Mouse (Mus musculus): ENCODE data around the gene Cxadr. TPM values are rescaled to one million over a fixed set of nuclear protein-coding genes. Genes with fewer than 3 reads are reported as not detected.

The Cxadr gene
- polyA plus RNA-seq, 1 experiment from 2014 or later: 17.4 TPM

- ATAC-seq (ENCODE audit: insufficient read depth): no peak
- H3K27me3 ChIP-seq: no peaks in the 10 kb centered on the region
- H3K9ac ChIP-seq: no peak overlapping the region
- 75% methylated on average over 27 of the region's 27 CpGs for WGBS (ENCODE audit: insufficient replicate concordance)
- H3K4me1 ChIP-seq (replicated peaks): no peaks in the 10 kb centered on the region
- H3K4me3 ChIP-seq (replicated peaks): no peak overlapping the region
- 0 out of 2 replicates have a peak, but pooled peaks cover 4% of the 10 kb centered on the region for H3K36me3 ChIP-seq (replicated peaks)
- no peaks in the 10 kb centered on the region for H3K9me3 ChIP-seq (replicated peaks)
- no peak overlapping the region for H3K27ac ChIP-seq (replicated peaks)
- H3K4me2 ChIP-seq: no peak overlapping the region
Observed at GRCm38 (mm10) chr16:78325972-78326848, 24.9 kb downstream of the Cxadr start.

GRCm38 (mm10) chr16:78327562-78327961, 26.3 kb downstream of the Cxadr start:
- no peak for ATAC-seq (ENCODE audit: insufficient read depth)
- Histone ChIP-seq H3K4me1 (replicated peaks) (no peaks in the 10 kb centered on the region), H3K9me3 (replicated peaks) (no peaks in the 10 kb centered on the region), H3K27me3 (no peaks in the 10 kb centered on the region), H3K4me3 (replicated peaks) (no peak overlapping the region), H3K9ac (no peak overlapping the region), H3K4me2 (no peak overlapping the region), H3K36me3 (replicated peaks) (peaks cover 4% of the 10 kb centered on the region; the same call in 1 of the 2 replicates), H3K27ac (replicated peaks) (no peak overlapping the region)
- 70% methylated on average over 7 of the region's 7 CpGs for WGBS (ENCODE audit: insufficient replicate concordance)

- 70% methylated on average over 12 of the region's 12 CpGs for WGBS (ENCODE audit: insufficient replicate concordance)
- no peak overlapping the region for H3K4me2 ChIP-seq
- no peak for ATAC-seq (ENCODE audit: insufficient read depth)
- no peaks in the 10 kb centered on the region for H3K9me3 ChIP-seq (replicated peaks)
- peaks cover 5% of the 10 kb centered on the region; the same call in 1 of the 2 replicates for H3K36me3 ChIP-seq (replicated peaks)
- no peak overlapping the region for H3K27ac ChIP-seq (replicated peaks)
- H3K4me3 ChIP-seq (replicated peaks): no peak overlapping the region
- H3K27me3 ChIP-seq: no peaks in the 10 kb centered on the region
- no peak overlapping the region for H3K9ac ChIP-seq
- H3K4me1 ChIP-seq (replicated peaks): no peaks in the 10 kb centered on the region
Observed at GRCm38 (mm10) chr16:78327999-78328398, 26.7 kb downstream of the Cxadr start.

GRCm38 (mm10) chr16:78337226-78337625, 35.9 kb downstream of the Cxadr start:
- no peaks in the 10 kb centered on the region for H3K27me3 ChIP-seq
- H3K4me2 ChIP-seq: no peak overlapping the region
- 42% methylated on average over 8 of the region's 8 CpGs for WGBS (ENCODE audit: insufficient replicate concordance)
- H3K4me1 ChIP-seq (replicated peaks): no peaks in the 10 kb centered on the region
- peaks cover 9% of the 10 kb centered on the region; the same call in 1 of the 2 replicates for H3K36me3 ChIP-seq (replicated peaks)
- no peaks in the 10 kb centered on the region for H3K9me3 ChIP-seq (replicated peaks)
- H3K27ac ChIP-seq (replicated peaks): no peak overlapping the region
- no peak overlapping the region for H3K4me3 ChIP-seq (replicated peaks)
- no peak for ATAC-seq (ENCODE audit: insufficient read depth)
- no peak overlapping the region for H3K9ac ChIP-seq

- Histone ChIP-seq H3K27me3 (no peaks in the 10 kb centered on the region), H3K36me3 (replicated peaks) (no peaks in the 10 kb centered on the region), H3K4me2 (no peak overlapping the region), H3K27ac (replicated peaks) (no peak overlapping the region), H3K9me3 (replicated peaks) (no peaks in the 10 kb centered on the region), H3K4me3 (replicated peaks) (no peak overlapping the region), H3K4me1 (replicated peaks) (no peaks in the 10 kb centered on the region), H3K9ac (no peak overlapping the region)
- 63% methylated on average over 4 of the region's 4 CpGs for WGBS (ENCODE audit: insufficient replicate concordance)
- ATAC-seq (ENCODE audit: insufficient read depth): no peak
Observed at GRCm38 (mm10) chr16:78341356-78341755, 40.1 kb downstream of the Cxadr start.

GRCm38 (mm10) chr16:78342767-78343166, 41.5 kb downstream of the Cxadr start:
- WGBS (ENCODE audit: insufficient replicate concordance): 71% methylated on average over 5 of the region's 5 CpGs
- Histone ChIP-seq H3K27ac (replicated peaks) (no peak overlapping the region), H3K4me1 (replicated peaks) (no peaks in the 10 kb centered on the region), H3K4me3 (replicated peaks) (no peak overlapping the region), H3K9me3 (replicated peaks) (no peaks in the 10 kb centered on the region), H3K9ac (no peak overlapping the region), H3K4me2 (no peak overlapping the region), H3K27me3 (no peaks in the 10 kb centered on the region), H3K36me3 (replicated peaks) (no peaks in the 10 kb centered on the region)
- no peak for ATAC-seq (ENCODE audit: insufficient read depth)

- 73% methylated on average over 6 of the region's 6 CpGs for WGBS (ENCODE audit: insufficient replicate concordance)
- no peaks in the 10 kb centered on the region for H3K27me3 ChIP-seq
- ATAC-seq (ENCODE audit: insufficient read depth): no peak
- H3K4me3 ChIP-seq (replicated peaks): no peak overlapping the region
- no peaks in the 10 kb centered on the region for H3K9me3 ChIP-seq (replicated peaks)
- no peaks in the 10 kb centered on the region for H3K4me1 ChIP-seq (replicated peaks)
- no peaks in the 10 kb centered on the region for H3K36me3 ChIP-seq (replicated peaks)
- H3K4me2 ChIP-seq: no peak overlapping the region
- H3K9ac ChIP-seq: no peak overlapping the region
- H3K27ac ChIP-seq (replicated peaks): no peak overlapping the region
Observed at GRCm38 (mm10) chr16:78343792-78344191, 42.5 kb downstream of the Cxadr start.

GRCm38 (mm10) chr16:78346662-78347327, 45.5 kb downstream of the Cxadr start:
- H3K4me2 ChIP-seq: no peak overlapping the region
- ATAC-seq (ENCODE audit: insufficient read depth): no peak
- no peaks in the 10 kb centered on the region for H3K27me3 ChIP-seq
- H3K4me1 ChIP-seq (replicated peaks): no peaks in the 10 kb centered on the region
- no peak overlapping the region for H3K27ac ChIP-seq (replicated peaks)
- H3K36me3 ChIP-seq (replicated peaks): peaks cover 3% of the 10 kb centered on the region; the same call in 1 of the 2 replicates
- no peak overlapping the region for H3K4me3 ChIP-seq (replicated peaks)
- WGBS (ENCODE audit: insufficient replicate concordance): 65% methylated on average over 2 of the region's 2 CpGs
- no peaks in the 10 kb centered on the region for H3K9me3 ChIP-seq (replicated peaks)
- no peak overlapping the region for H3K9ac ChIP-seq

- H3K9me3 ChIP-seq (replicated peaks): no peaks in the 10 kb centered on the region
- H3K36me3 ChIP-seq (replicated peaks): peaks cover 3% of the 10 kb centered on the region; the same call in 1 of the 2 replicates
- H3K4me1 ChIP-seq (replicated peaks): no peaks in the 10 kb centered on the region
- H3K27ac ChIP-seq (replicated peaks): no peak overlapping the region
- WGBS (ENCODE audit: insufficient replicate concordance): 77% methylated on average over 13 of the region's 13 CpGs
- no peak overlapping the region for H3K9ac ChIP-seq
- ATAC-seq (ENCODE audit: insufficient read depth): no peak
- no peaks in the 10 kb centered on the region for H3K27me3 ChIP-seq
- no peak overlapping the region for H3K4me3 ChIP-seq (replicated peaks)
- no peak overlapping the region for H3K4me2 ChIP-seq
Observed at GRCm38 (mm10) chr16:78347328-78347926, 46.1 kb downstream of the Cxadr start.

GRCm38 (mm10) chr16:78357757-78358156, 56.5 kb downstream of the Cxadr start:
- Histone ChIP-seq H3K4me3 (replicated peaks) (no peak overlapping the region), H3K36me3 (replicated peaks) (peaks cover 26% of the 10 kb centered on the region), H3K9ac (no peak overlapping the region), H3K4me2 (no peak overlapping the region), H3K27ac (replicated peaks) (no peak overlapping the region), H3K4me1 (replicated peaks) (no peaks in the 10 kb centered on the region), H3K9me3 (replicated peaks) (no peaks in the 10 kb centered on the region), H3K27me3 (no peaks in the 10 kb centered on the region)
- 75% methylated on average over 3 of the region's 3 CpGs for WGBS (ENCODE audit: insufficient replicate concordance)
- ATAC-seq (ENCODE audit: insufficient read depth): no peak

- Histone ChIP-seq H3K4me3 (replicated peaks) (no peak overlapping the region), H3K27me3 (no peaks in the 10 kb centered on the region), H3K4me1 (replicated peaks) (no peaks in the 10 kb centered on the region), H3K27ac (replicated peaks) (no peak overlapping the region), H3K9me3 (replicated peaks) (no peaks in the 10 kb centered on the region), H3K4me2 (no peak overlapping the region), H3K36me3 (replicated peaks) (peaks cover 43% of the 10 kb centered on the region), H3K9ac (no peak overlapping the region)
- WGBS (ENCODE audit: insufficient replicate concordance): 83% methylated on average over 4 of the region's 4 CpGs
- ATAC-seq (ENCODE audit: insufficient read depth): no peak
Observed at GRCm38 (mm10) chr16:78361466-78361865, 60.2 kb downstream of the Cxadr start.

All from liver, embryonic 15.5 days (tissue).